Mouse (Mus musculus): ENCODE measurements around the gene Cyyr1. TPM values are rescaled to one million over a fixed set of nuclear protein-coding genes. Genes with fewer than 3 reads are reported as not detected.

Gene Cyyr1
- polyA plus RNA-seq, 1 experiment from 2014 or later, result 2.8 TPM

GRCm38 (mm10) chr16:85541023-85541422 lies 12.2 kb downstream of the Cyyr1 start:
- 92% methylated on average over 6 of the region's 6 CpGs for WGBS
- ATAC-seq (ENCODE audit: low FRiP score) (no peak), DNase-seq (ENCODE audit: low spot score, missing footprints) (no peak)
- no peak overlapping the region for H3K4me2 ChIP-seq
- H3K36me3 ChIP-seq (ENCODE audit: control insufficient read depth, insufficient read depth, low read length), result no peaks in the 10 kb centered on the region
- H3K9ac ChIP-seq (ENCODE audit: low read length), result no peak overlapping the region
- no peaks in the 10 kb centered on the region for H3K27me3 ChIP-seq (ENCODE audit: control insufficient read depth, insufficient read depth, low read length)
- no peaks in the 10 kb centered on the region for H3K9me3 ChIP-seq (ENCODE audit: control insufficient read depth, low read length)
- no peak overlapping the region for H3K27ac ChIP-seq (ENCODE audit: low read depth, low read length)
- H3K4me1 ChIP-seq (ENCODE audit: control insufficient read depth, insufficient read depth, low read length), result no peaks in the 10 kb centered on the region
- H3K4me3 ChIP-seq (ENCODE audit: low read depth, low read length), result no peak overlapping the region

GRCm38 (mm10) chr16:85538367-85538766 lies 14.8 kb downstream of the Cyyr1 start:
- Histone ChIP-seq H3K9me3 (ENCODE audit: control insufficient read depth, low read length) (no peaks in the 10 kb centered on the region), H3K36me3 (ENCODE audit: control insufficient read depth, insufficient read depth, low read length) (no peaks in the 10 kb centered on the region), H3K27ac (ENCODE audit: low read depth, low read length) (no peak overlapping the region), H3K4me1 (ENCODE audit: control insufficient read depth, insufficient read depth, low read length) (no peaks in the 10 kb centered on the region), H3K9ac (ENCODE audit: low read length) (no peak overlapping the region), H3K27me3 (ENCODE audit: control insufficient read depth, insufficient read depth, low read length) (no peaks in the 10 kb centered on the region), H3K4me2 (no peak overlapping the region), H3K4me3 (ENCODE audit: low read depth, low read length) (no peak overlapping the region)
- DNase-seq (ENCODE audit: low spot score, missing footprints), result no peak
- 80% methylated on average over 5 of the region's 5 CpGs for WGBS
- no peak for ATAC-seq (ENCODE audit: low FRiP score)

GRCm38 (mm10) chr16:85536075-85536474 lies 17.1 kb downstream of the Cyyr1 start:
- no peak overlapping the region for H3K4me2 ChIP-seq
- WGBS, result 90% methylated on average over 8 of the region's 8 CpGs
- no peaks in the 10 kb centered on the region for H3K27me3 ChIP-seq (ENCODE audit: control insufficient read depth, insufficient read depth, low read length)
- H3K27ac ChIP-seq (ENCODE audit: low read depth, low read length), result no peak overlapping the region
- no peak for ATAC-seq (ENCODE audit: low FRiP score)
- no peak overlapping the region for H3K9ac ChIP-seq (ENCODE audit: low read length)
- H3K36me3 ChIP-seq (ENCODE audit: control insufficient read depth, insufficient read depth, low read length), result no peaks in the 10 kb centered on the region
- no peak overlapping the region for H3K4me3 ChIP-seq (ENCODE audit: low read depth, low read length)
- no peaks in the 10 kb centered on the region for H3K4me1 ChIP-seq (ENCODE audit: control insufficient read depth, insufficient read depth, low read length)
- H3K9me3 ChIP-seq (ENCODE audit: control insufficient read depth, low read length), result no peaks in the 10 kb centered on the region
- DNase-seq (ENCODE audit: low spot score, missing footprints), result no peak

- H3K27ac ChIP-seq (ENCODE audit: low read depth, low read length), result no peak overlapping the region
- WGBS, result 50% methylated on average over 12 of the region's 12 CpGs
- DNase-seq (ENCODE audit: low spot score, missing footprints), result no peak
Measured at GRCm38 (mm10) chr16:85527743-85528620, 25.2 kb downstream of the Cyyr1 start.

GRCm38 (mm10) chr16:85524589-85524988 lies 28.6 kb downstream of the Cyyr1 start:
- Histone ChIP-seq H3K27me3 (ENCODE audit: control insufficient read depth, insufficient read depth, low read length) (no peaks in the 10 kb centered on the region), H3K4me1 (ENCODE audit: control insufficient read depth, insufficient read depth, low read length) (no peaks in the 10 kb centered on the region), H3K27ac (ENCODE audit: low read depth, low read length) (no peak overlapping the region), H3K9me3 (ENCODE audit: control insufficient read depth, low read length) (no peaks in the 10 kb centered on the region), H3K9ac (ENCODE audit: low read length) (no peak overlapping the region), H3K4me2 (no peak overlapping the region), H3K4me3 (ENCODE audit: low read depth, low read length) (no peak overlapping the region), H3K36me3 (ENCODE audit: control insufficient read depth, insufficient read depth, low read length) (no peaks in the 10 kb centered on the region)
- DNase-seq (ENCODE audit: low spot score, missing footprints) (no peak), ATAC-seq (ENCODE audit: low FRiP score) (no peak)
- 86% methylated on average over 8 of the region's 8 CpGs for WGBS

More at GRCm38 (mm10) chr16:85527743-85528620, 25.2 kb downstream of the Cyyr1 start:
- no peak overlapping the region for H3K4me3 ChIP-seq (ENCODE audit: low read depth, low read length)
- no peak overlapping the region for H3K9ac ChIP-seq (ENCODE audit: low read length)
- no peaks in the 10 kb centered on the region for H3K9me3 ChIP-seq (ENCODE audit: control insufficient read depth, low read length)
- no peak overlapping the region for H3K4me2 ChIP-seq
- no peaks in the 10 kb centered on the region for H3K4me1 ChIP-seq (ENCODE audit: control insufficient read depth, insufficient read depth, low read length)
- peak; percentile 90 for ATAC-seq (ENCODE audit: low FRiP score)
- no peaks in the 10 kb centered on the region for H3K27me3 ChIP-seq (ENCODE audit: control insufficient read depth, insufficient read depth, low read length)
- no peaks in the 10 kb centered on the region for H3K36me3 ChIP-seq (ENCODE audit: control insufficient read depth, insufficient read depth, low read length)

- no peak overlapping the region for H3K4me2 ChIP-seq
- H3K9ac ChIP-seq (ENCODE audit: low read length), result no peak overlapping the region
- no peak overlapping the region for H3K27ac ChIP-seq (ENCODE audit: low read depth, low read length)
- no peaks in the 10 kb centered on the region for H3K36me3 ChIP-seq (ENCODE audit: control insufficient read depth, insufficient read depth, low read length)
- ATAC-seq (ENCODE audit: low FRiP score), result no peak
- WGBS, result 90% methylated on average over 6 of the region's 6 CpGs
- H3K4me1 ChIP-seq (ENCODE audit: control insufficient read depth, insufficient read depth, low read length), result no peaks in the 10 kb centered on the region
- H3K27me3 ChIP-seq (ENCODE audit: control insufficient read depth, insufficient read depth, low read length), result no peaks in the 10 kb centered on the region
- DNase-seq (ENCODE audit: low spot score, missing footprints), result no peak
- H3K4me3 ChIP-seq (ENCODE audit: low read depth, low read length), result no peak overlapping the region
- no peaks in the 10 kb centered on the region for H3K9me3 ChIP-seq (ENCODE audit: control insufficient read depth, low read length)
Measured at GRCm38 (mm10) chr16:85507264-85507663, 45.9 kb downstream of the Cyyr1 start.

- ATAC-seq (ENCODE audit: low FRiP score), result no peak
- no peak overlapping the region for H3K9ac ChIP-seq (ENCODE audit: low read length)
- WGBS, result 43% methylated on average over 3 of the region's 3 CpGs
- no peaks in the 10 kb centered on the region for H3K4me1 ChIP-seq (ENCODE audit: control insufficient read depth, insufficient read depth, low read length)
- H3K9me3 ChIP-seq (ENCODE audit: control insufficient read depth, low read length), result no peaks in the 10 kb centered on the region
- no peak overlapping the region for H3K4me2 ChIP-seq
- no peak overlapping the region for H3K4me3 ChIP-seq (ENCODE audit: low read depth, low read length)
- H3K27me3 ChIP-seq (ENCODE audit: control insufficient read depth, insufficient read depth, low read length), result no peaks in the 10 kb centered on the region
- no peak for DNase-seq (ENCODE audit: low spot score, missing footprints)
- no peak overlapping the region for H3K27ac ChIP-seq (ENCODE audit: low read depth, low read length)
- no peaks in the 10 kb centered on the region for H3K36me3 ChIP-seq (ENCODE audit: control insufficient read depth, insufficient read depth, low read length)
Measured at GRCm38 (mm10) chr16:85505108-85505507, 48.1 kb downstream of the Cyyr1 start.

- Histone ChIP-seq H3K9ac (ENCODE audit: low read length) (no peak overlapping the region), H3K4me1 (ENCODE audit: control insufficient read depth, insufficient read depth, low read length) (no peaks in the 10 kb centered on the region), H3K27ac (ENCODE audit: low read depth, low read length) (no peak overlapping the region), H3K27me3 (ENCODE audit: control insufficient read depth, insufficient read depth, low read length) (no peaks in the 10 kb centered on the region), H3K9me3 (ENCODE audit: control insufficient read depth, low read length) (no peaks in the 10 kb centered on the region), H3K36me3 (ENCODE audit: control insufficient read depth, insufficient read depth, low read length) (no peaks in the 10 kb centered on the region), H3K4me2 (no peak overlapping the region), H3K4me3 (ENCODE audit: low read depth, low read length) (no peak overlapping the region)
- WGBS, result 78% methylated on average over 5 of the region's 5 CpGs
- DNase-seq (ENCODE audit: low spot score, missing footprints) (no peak), ATAC-seq (ENCODE audit: low FRiP score) (no peak)
Measured at GRCm38 (mm10) chr16:85503416-85503815, 49.8 kb downstream of the Cyyr1 start.

GRCm38 (mm10) chr16:85495837-85496236 lies 57.4 kb downstream of the Cyyr1 start:
- no peaks in the 10 kb centered on the region for H3K27me3 ChIP-seq (ENCODE audit: control insufficient read depth, insufficient read depth, low read length)
- DNase-seq (ENCODE audit: low spot score, missing footprints) (no peak), ATAC-seq (ENCODE audit: low FRiP score) (no peak)
- no peak overlapping the region for H3K27ac ChIP-seq (ENCODE audit: low read depth, low read length)
- no peaks in the 10 kb centered on the region for H3K9me3 ChIP-seq (ENCODE audit: control insufficient read depth, low read length)
- no peak overlapping the region for H3K4me3 ChIP-seq (ENCODE audit: low read depth, low read length)
- WGBS, result 85% methylated on average over 2 of the region's 2 CpGs
- H3K4me2 ChIP-seq, result no peak overlapping the region
- no peaks in the 10 kb centered on the region for H3K4me1 ChIP-seq (ENCODE audit: control insufficient read depth, insufficient read depth, low read length)
- H3K36me3 ChIP-seq (ENCODE audit: control insufficient read depth, insufficient read depth, low read length), result no peaks in the 10 kb centered on the region
- no peak overlapping the region for H3K9ac ChIP-seq (ENCODE audit: low read length)

Data from midbrain, embryonic 11.5 days (tissue).